Mouse (Mus musculus) naive thymus-derived CD4-positive, alpha-beta T cell, adult 2 months (primary cell): ENCODE measurements around the gene Telo2.

ENCODE experiments used
- DNase-seq: peaks from one replicate; pipeline ENCODE4 v3.0.0-alpha.2; 2011; ENCODE audit warnings: low read depth

Gene Telo2

GRCm38 (mm10) chr17:25101338-25101737, 14.4 kb downstream of the Telo2 start:
- no peak for DNase-seq

GRCm38 (mm10) chr17:25100052-25100451, 15.7 kb downstream of the Telo2 start:
- no peak for DNase-seq

- DNase-seq = no peak
These were observed 19.5 kb downstream of the Telo2 start for GRCm38 (mm10) chr17:25096221-25096620.

- no peak for DNase-seq
These were observed 25.3 kb downstream of the Telo2 start for GRCm38 (mm10) chr17:25090450-25090849.

- DNase-seq = no peak
These were observed 26.6 kb downstream of the Telo2 start for GRCm38 (mm10) chr17:25089158-25089557.

GRCm38 (mm10) chr17:25086724-25087123, 29.0 kb downstream of the Telo2 start:
- no peak for DNase-seq

- no peak for DNase-seq
These were observed 30.9 kb downstream of the Telo2 start for GRCm38 (mm10) chr17:25084835-25085385.

- DNase-seq = no peak
These were observed 32.3 kb downstream of the Telo2 start, which contains the start of gene Tmem204 for GRCm38 (mm10) chr17:25083444-25083931. Tmem204 (minus strand) TSS chr17:25083591.

GRCm38 (mm10) chr17:25082887-25083286, 32.9 kb downstream of the Telo2 start:
- DNase-seq = no peak

GRCm38 (mm10) chr17:25082081-25082847, 33.5 kb downstream of the Telo2 start:
- no peak for DNase-seq

- DNase-seq = no peak
These were observed 34.8 kb downstream of the Telo2 start for GRCm38 (mm10) chr17:25080960-25081381.

GRCm38 (mm10) chr17:25080210-25080609, 35.6 kb downstream of the Telo2 start:
- DNase-seq = no peak

- no peak for DNase-seq
These were observed 37.9 kb downstream of the Telo2 start for GRCm38 (mm10) chr17:25077771-25078372.

GRCm38 (mm10) chr17:25076906-25077305, 38.9 kb downstream of the Telo2 start:
- no peak for DNase-seq

GRCm38 (mm10) chr17:25068690-25069089, 47.1 kb downstream of the Telo2 start:
- no peak for DNase-seq

- no peak for DNase-seq
These were observed 48.3 kb downstream of the Telo2 start for GRCm38 (mm10) chr17:25067442-25067851.

- DNase-seq = no peak
These were observed 49.2 kb downstream of the Telo2 start for GRCm38 (mm10) chr17:25066595-25066994.

GRCm38 (mm10) chr17:25065189-25065588, 50.6 kb downstream of the Telo2 start:
- no peak for DNase-seq

GRCm38 (mm10) chr17:25064351-25064750, 51.4 kb downstream of the Telo2 start:
- DNase-seq = no peak

GRCm38 (mm10) chr17:25063872-25064271, 51.9 kb downstream of the Telo2 start:
- DNase-seq = no peak

GRCm38 (mm10) chr17:25063261-25063660, 52.5 kb downstream of the Telo2 start:
- DNase-seq = no peak

- DNase-seq = no peak
These were observed 58.7 kb downstream of the Telo2 start for GRCm38 (mm10) chr17:25057041-25057440.

- no peak for DNase-seq
These were observed 62.5 kb downstream of the Telo2 start for GRCm38 (mm10) chr17:25053274-25053673.
